In the genomic region with DNA sequence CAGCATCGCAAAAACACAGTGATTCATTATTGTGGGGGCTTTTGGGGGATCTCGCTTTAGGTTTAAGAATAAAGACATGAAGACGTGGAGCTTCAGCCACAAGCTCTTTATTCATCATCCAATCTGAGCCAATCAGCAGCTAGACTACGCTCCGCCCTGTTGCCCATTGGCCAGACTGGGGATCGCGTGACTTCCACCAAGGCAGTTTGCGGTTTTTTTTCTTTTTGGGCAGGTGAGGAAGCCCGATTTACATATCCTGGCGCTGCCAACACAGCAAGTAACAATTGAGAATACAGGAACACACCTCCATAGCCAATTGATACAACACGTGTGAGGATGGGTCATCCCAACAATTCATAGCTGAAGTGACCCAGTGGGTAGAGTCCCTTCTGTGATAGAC, we compare ENCODE assay signal across 19 mouse cellular contexts.
"Had no signal": no experiment of that assay in that cellular context is flagged by ENCODE, and none has a peak within 500 bp of the region (broad histone marks: within the 10 kb centered on the region; RNA-seq: fewer than 3 reads in every experiment).

No protein-coding gene starts in this region.

- H3K4me3 ChIP-seq: midbrain, embryonic 10.5 days; midbrain, embryonic 12.5 days; myocyte; neural tube, embryonic 13.5 days; neural tube, embryonic 15.5 days had no signal

- H3K9me3 ChIP-seq: midbrain, embryonic 10.5 days; midbrain, embryonic 12.5 days; neural tube, embryonic 13.5 days; neural tube, embryonic 15.5 days had no signal

- H3K9ac ChIP-seq: lung, embryonic 14.5 days; midbrain, embryonic 12.5 days; neural tube, embryonic 13.5 days; neural tube, embryonic 15.5 days had no signal

- ATAC-seq: midbrain, embryonic 16.5 days had no signal

- H3K4me2 ChIP-seq: lung, embryonic 14.5 days; midbrain, embryonic 12.5 days; neural tube, embryonic 13.5 days; neural tube, embryonic 15.5 days had no signal

- H3K27ac ChIP-seq: midbrain, embryonic 10.5 days; midbrain, embryonic 12.5 days; neural tube, embryonic 13.5 days; neural tube, embryonic 15.5 days had no signal

- H3K27me3 ChIP-seq: midbrain, embryonic 12.5 days; neural tube, embryonic 13.5 days; neural tube, embryonic 15.5 days had no signal

- DNase-seq: lung, adult 18-20 months; lung, embryonic 14.5 days; lung, postnatal 10 days; lung, postnatal 4 days; midbrain, embryonic 14.5 days; retina, postnatal 1 day; right cerebral cortex, adult 18-20 months; right cerebral cortex, postnatal 25 days; right cerebral cortex, postnatal 4 days; spleen, adult 18-20 months; thymus, adult 18-20 months; thymus, postnatal 14 days; thymus, postnatal 36 days had no signal
